Mouse (Mus musculus) kidney, postnatal 4 days (tissue): ENCODE measurements around the gene Rnd1.
A peak's percentile ranks its signal among the peaks of the same experiment; 100 is the strongest.

Experiments
- DNase-seq, 2 experiments: peaks; one replicate each; pipeline ENCODE4 v3.0.0; 2021; ENCODE audit warnings: mixed read lengths in 2 of 2

The Rnd1 gene

DNA sequence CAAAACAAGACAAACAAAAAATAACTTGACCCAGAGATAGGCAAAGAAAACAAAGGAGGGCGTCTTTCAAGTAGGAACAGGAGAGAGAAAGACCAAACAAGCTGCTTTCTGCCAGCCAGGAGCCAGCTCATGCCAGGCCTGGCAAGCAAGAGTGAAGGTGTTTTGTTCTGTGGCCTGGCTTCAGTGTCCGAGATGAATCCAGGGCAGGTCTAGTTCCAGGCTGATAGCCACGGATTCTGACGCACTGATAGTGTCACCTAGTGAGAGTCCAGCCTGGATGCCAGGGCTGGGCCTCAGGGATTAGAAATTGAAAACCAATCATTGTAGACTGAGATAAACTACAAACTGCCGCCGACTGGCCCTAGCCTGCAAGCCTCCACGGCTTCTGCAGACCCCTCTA, 716 bp upstream of the Rnd1 start:
- no peak for DNase-seq

- no peak for DNase-seq
Measured at GRCm38 (mm10) chr15:98676471-98676870, 790 bp downstream of the Rnd1 start.

DNA sequence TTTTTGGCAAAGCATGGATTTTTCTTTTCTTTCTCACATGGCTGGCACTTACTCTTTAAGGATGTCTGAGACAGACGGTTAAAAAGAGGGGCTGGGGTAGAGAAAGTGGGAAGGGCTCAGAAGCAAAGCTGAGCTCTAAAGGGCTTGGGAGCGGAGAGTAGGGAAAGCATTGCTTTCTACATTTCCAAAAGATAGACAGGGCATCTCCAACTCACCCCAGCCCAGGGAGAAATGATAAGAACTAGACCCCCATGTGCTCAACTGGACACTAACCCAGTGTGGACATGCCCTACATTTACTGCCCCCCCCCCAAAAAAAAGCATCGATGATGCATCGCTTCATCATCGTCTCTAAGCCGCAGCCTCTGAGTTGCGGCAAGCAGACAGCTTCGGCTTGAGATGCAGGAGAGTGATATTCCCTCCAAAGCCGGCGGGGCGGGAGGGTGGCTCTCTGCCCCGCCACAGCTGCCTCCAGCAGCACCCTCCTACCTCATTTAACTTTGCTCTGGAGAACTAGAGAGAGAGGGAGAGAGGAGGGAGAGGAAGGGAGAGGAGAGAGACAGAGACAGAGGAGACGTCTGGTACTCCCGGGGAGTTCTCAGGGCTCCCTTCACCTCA, 1.5 kb downstream of the Rnd1 start:
- DNase-seq = no peak

DNA sequence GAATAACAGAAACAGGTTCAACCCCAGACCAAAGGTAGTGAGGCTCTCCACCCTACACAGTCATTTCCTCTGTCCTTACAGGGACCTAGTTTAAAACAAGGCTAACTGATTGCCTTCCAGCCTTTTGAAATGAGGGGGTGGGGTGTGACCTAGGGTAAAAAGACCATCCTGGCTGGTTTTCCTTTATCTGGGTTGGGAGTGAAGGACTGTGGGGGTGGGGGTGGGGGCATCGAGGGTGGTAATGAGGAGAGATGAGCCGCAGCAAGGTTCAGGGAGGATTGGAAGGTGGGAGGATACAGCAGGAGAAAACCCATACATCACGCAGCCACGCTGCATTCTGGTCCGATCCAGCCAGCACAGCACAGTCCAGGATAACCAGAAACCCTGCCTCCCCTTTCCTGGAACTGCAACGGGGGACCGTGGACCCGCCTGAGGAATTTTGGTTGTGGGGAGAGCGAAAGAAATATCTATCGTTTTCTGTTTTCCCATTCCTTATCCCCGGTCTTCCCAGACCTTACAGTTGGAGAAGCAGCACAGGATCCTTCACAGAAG, 2.2 kb downstream of the Rnd1 start:
- no peak for DNase-seq

- no peak for DNase-seq
Measured at GRCm38 (mm10) chr15:98674284-98674993, 2.8 kb downstream of the Rnd1 start.

DNA sequence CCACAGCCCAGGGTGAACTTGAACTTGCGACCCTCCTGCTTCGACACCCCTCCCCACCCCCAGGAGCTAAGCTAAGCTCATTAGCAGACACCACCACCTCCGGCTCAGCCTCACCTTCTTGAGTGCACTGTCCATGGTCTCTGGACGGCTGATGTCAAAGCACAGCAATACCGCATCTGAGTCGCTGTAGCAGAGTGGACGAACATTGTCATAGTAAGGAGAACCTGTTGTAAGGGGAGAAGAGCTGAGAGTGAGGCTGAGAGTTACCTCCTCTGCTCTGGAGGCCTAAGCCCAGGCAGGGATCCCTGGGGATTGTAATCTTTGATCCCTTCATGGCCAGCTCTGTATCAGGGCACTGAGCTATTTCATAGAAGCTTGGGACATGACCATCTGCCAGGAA, 3.5 kb downstream of the Rnd1 start:
- no peak for DNase-seq

- no peak for DNase-seq
Measured at GRCm38 (mm10) chr15:98672592-98672991, 4.7 kb downstream of the Rnd1 start.

- DNase-seq = no peak
Measured at GRCm38 (mm10) chr15:98664042-98664907, 13.0 kb downstream of the Rnd1 start.

GRCm38 (mm10) chr15:98662567-98663545, 14.4 kb downstream of the Rnd1 start, which contains the start of gene Ddx23:
TSS of gene Ddx23 (minus strand) at chr15:98662894.
- peak; percentile 96 to 97 for DNase-seq

GRCm38 (mm10) chr15:98662198-98662566, 15.1 kb downstream of the Rnd1 start:
- no peak for DNase-seq

GRCm38 (mm10) chr15:98656982-98657751, 20.1 kb downstream of the Rnd1 start:
- DNase-seq = no peak

DNA sequence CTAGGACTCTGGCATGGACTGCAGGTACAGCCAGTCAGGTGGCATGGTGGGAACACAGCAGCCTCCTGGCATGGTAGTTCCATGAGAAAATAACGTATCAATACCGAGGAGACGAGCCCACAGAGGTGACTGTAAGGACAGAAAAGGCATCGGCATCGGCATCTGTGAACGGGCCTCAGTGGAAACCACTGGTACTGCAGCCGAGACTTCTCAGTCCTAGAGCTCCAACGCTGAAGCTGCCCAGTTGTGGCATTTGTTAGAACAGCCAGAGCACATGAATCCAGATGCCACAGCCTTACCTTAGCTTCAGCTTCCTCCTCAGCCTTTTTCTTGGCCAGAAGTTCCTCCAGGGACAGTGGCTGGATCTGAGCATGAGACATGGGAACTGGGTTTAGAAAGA, 25.1 kb downstream of the Rnd1 start:
- no peak for DNase-seq

DNA sequence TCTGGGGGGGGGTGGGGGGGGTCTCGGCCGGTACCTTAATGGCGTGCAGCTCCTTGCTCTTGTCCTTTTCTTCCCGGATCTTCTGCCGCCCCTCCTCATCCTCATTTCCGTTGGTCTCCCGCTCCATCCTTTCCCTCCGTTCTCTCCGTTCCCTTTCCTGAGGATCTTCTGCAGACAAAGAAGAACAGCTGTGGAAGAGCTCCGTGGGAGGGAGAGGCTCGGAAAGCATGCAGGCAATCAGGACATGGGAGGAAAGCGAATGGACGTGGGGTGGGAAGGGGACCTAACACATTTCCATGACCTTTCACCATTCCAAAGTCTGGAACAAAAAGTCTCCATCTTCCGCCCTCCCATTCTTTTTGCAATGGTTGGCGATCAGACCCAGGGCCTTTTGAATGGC, 25.8 kb downstream of the Rnd1 start:
- no peak for DNase-seq

- DNase-seq = no peak
Measured at GRCm38 (mm10) chr15:98648071-98648470, 29.2 kb downstream of the Rnd1 start.

DNA sequence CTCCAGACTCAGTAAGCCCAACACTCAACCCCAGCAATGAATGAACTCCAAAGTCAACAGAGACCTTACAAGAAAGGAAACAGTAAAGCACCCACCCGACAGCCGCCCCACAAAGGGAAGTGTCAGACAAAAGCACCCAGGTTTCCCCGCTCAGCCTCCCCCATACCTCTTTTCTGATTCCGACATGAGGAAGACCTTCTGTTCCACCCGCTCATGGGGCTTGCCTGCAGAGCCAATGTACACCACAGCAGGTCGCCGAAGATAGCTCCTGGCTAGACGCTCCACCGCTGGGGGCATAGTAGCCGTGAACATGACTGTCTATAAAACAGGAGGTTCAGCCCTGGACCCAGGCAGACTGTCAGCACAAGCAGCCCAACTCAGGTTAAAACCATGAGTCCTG, 30.0 kb downstream of the Rnd1 start:
- no peak for DNase-seq

GRCm38 (mm10) chr15:98646737-98647136, 30.5 kb downstream of the Rnd1 start:
- DNase-seq = no peak

DNA sequence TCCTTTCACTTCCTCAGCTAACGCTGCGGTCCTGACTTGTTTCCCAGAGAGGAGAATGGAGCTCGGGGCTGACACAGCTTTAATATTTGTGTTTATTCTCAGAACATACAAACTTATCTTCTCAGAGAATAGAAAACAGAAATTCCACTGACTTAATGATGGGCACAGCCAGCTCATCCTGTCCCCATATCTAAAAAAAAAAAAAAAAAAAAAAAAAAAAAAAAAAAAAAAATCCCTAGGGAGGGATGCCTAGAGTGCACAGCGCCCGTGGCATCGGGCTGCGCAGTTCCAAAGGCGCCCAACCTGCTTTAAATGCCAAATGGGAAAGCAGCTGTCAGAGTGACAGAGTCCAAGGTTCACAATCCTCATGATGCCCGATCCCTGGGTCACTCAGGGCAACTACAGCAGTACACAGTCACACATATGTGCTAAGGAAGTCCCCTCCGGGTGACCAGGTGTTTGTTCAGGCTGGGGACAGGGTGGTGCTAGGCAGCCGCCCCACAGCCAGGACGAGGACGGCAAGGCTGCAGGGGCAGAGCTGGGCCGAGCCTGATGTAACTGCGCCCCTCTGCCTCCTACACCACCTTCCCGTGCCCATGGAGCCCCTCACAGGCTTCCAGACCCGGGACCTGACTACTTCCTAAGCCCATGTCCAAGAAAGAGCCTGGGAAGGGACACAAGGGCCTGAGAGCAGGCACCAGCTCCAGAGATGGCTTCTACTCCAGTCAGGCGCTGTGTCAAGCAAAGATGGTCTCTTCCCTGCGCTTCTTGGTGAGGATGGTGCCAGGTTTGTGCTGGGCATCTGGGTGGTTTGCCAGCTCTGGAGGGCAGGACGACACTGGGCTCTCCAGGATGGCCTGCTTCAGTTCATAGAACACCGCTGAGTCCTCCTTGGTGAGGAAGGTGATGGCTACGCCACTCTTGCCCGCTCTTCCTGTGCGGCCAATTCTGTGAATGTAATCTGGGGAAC, 31.9 kb downstream of the Rnd1 start:
- no peak for DNase-seq

DNA sequence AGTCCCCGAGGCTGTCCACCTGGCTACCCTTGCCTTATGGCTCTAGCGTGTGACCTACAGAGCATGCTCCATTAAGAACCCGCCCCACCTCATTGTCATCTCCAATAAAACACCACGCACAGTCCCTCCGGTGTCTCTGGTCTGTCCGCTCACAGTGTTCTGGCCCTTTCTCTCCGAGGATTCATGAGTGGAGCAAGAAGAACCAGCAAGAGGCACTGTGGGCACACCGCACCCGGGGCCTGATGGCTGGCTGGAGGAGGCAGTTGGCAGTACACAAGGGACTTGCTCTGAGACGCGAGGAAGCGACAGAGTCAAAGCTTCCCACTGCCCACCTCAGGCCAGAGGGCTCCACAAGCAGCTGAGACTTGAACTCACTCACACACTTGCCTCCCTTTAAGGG, 32.9 kb downstream of the Rnd1 start:
- no peak for DNase-seq

GRCm38 (mm10) chr15:98640157-98640556, 37.1 kb downstream of the Rnd1 start:
- DNase-seq = peak in 1 of 2 experiments; percentile 54

DNA sequence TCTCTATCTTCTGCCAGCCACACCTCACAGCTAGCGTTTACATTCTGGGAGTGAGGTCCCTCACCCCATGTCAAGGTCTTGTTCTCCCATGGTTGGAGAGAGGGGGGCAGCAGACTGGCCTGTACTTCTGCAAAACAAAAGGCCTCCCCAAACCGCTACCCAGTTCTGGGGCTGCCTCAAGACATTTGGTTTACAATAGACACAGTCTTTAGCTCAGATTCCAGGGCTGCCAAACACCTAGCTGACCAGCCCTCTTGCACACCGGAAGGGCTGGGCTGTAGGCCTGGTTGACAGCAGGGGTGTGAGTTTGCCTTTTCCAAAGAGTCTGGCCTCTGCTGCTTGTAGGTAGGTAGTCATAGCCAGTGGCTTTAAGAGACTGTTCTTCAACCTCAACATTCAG, 40.1 kb downstream of the Rnd1 start:
- no peak for DNase-seq
